Mouse (Mus musculus) kidney, embryonic 14.5 days (tissue): ENCODE measurements at regions not wholly inside any gene's neighbourhood (a gene's known extent, or its start where the extent isn't known, plus 50 kb on each side); places are given as distances from the start of the nearest gene placed in this dataset.
A peak's percentile ranks its signal among the peaks of the same experiment; 100 is the strongest.

Source experiments
- ATAC-seq: fragments of 200-750 bp; cut with Nextera tagmentation; 2 replicates; pipeline ENCODE4 v1.8.0; 2017; ENCODE audit warnings: moderate number of reproducible peaks, mild to moderate bottlenecking, moderate TSS enrichment, moderate library complexity; ENCODE audit not compliant: low FRiP score, low TSS enrichment
- H3K27ac ChIP-seq: fragments of 300-500 bp; sonication (generic); 2 replicates; pipeline ENCODE4 v1.5.1; 2014; ENCODE audit warnings: low read depth, mild to moderate bottlenecking, low read length, moderate library complexity, mixed read lengths
- H3K27me3 ChIP-seq: fragments of 300-500 bp; sonication (generic); 2 replicates; pipeline ENCODE4 v1.6.1; 2014; ENCODE audit warnings: mild to moderate bottlenecking, low read length; ENCODE audit not compliant: control insufficient read depth, insufficient read depth
- H3K36me3 ChIP-seq: fragments of 300-500 bp; sonication (generic); 2 replicates; pipeline ENCODE4 v1.6.1; 2014; ENCODE audit warnings: low read length, mixed read lengths; ENCODE audit not compliant: control insufficient read depth, insufficient read depth
- H3K4me1 ChIP-seq: fragments of 300-500 bp; sonication (generic); 2 replicates; pipeline ENCODE4 v1.6.1; 2014; ENCODE audit warnings: low read length, mixed read lengths; ENCODE audit not compliant: control insufficient read depth, insufficient read depth
- H3K4me2 ChIP-seq: fragments of 300-500 bp; sonication (generic); replicated peaks from 2 replicates; pipeline ENCODE4 v1.6.1; 2014; ENCODE audit warnings: low read depth, mild to moderate bottlenecking, low read length
- H3K4me3 ChIP-seq: fragments of 300-500 bp; sonication (generic); 2 replicates; pipeline ENCODE4 v1.5.1; 2014; ENCODE audit warnings: mild to moderate bottlenecking, low read length
- H3K9ac ChIP-seq: fragments of 300-500 bp; sonication (generic); 2 replicates; pipeline ENCODE4 v1.6.1; 2014; ENCODE audit warnings: low read depth, mild to moderate bottlenecking, low read length, moderate library complexity
- H3K9me3 ChIP-seq: fragments of 300-500 bp; sonication (generic); 2 replicates; pipeline ENCODE4 v1.6.1; 2016; ENCODE audit warnings: low read length; ENCODE audit not compliant: control insufficient read depth
- WGBS: fragments of 180-500 bp; shearing (Covaris S2); extraction: QIAGEN DNeasy Blood & Tissue Kit; methylation state at CpG from one replicate; pipeline ENCODE4 v1.1.7; 2014; 5-methylcytosine and 5-hydroxymethylcytosine counted together

GRCm38 (mm10) chr2:149666412-149666811 lies 162.6 kb upstream of the Syndig1 start:
- WGBS = 81% methylated on average over 3 of the region's 3 CpGs
- H3K9me3 ChIP-seq = no peaks in the 10 kb centered on the region
- no peaks in the 10 kb centered on the region for H3K36me3 ChIP-seq
- H3K4me3 ChIP-seq = no peak overlapping the region
- H3K27me3 ChIP-seq = no peaks in the 10 kb centered on the region
- H3K27ac ChIP-seq = no peak overlapping the region
- no peak overlapping the region for H3K9ac ChIP-seq
- ATAC-seq = no peak
- no peak overlapping the region for H3K4me2 ChIP-seq
- H3K4me1 ChIP-seq = no peaks in the 10 kb centered on the region

GRCm38 (mm10) chr2:149671870-149672269 lies 157.1 kb upstream of the Syndig1 start:
- H3K9me3 ChIP-seq = no peaks in the 10 kb centered on the region
- 77% methylated on average over 1 of the region's 1 CpGs for WGBS
- ATAC-seq = no peak

GRCm38 (mm10) chr2:149679822-149680459 lies 149.1 kb upstream of the Syndig1 start:
- Histone ChIP-seq H3K4me1 (no peaks in the 10 kb centered on the region), H3K9ac (no peak overlapping the region), H3K27ac (no peak overlapping the region), H3K9me3 (no peaks in the 10 kb centered on the region), H3K36me3 (no peaks in the 10 kb centered on the region), H3K4me2 (no peak overlapping the region), H3K4me3 (no peak overlapping the region), H3K27me3 (no peaks in the 10 kb centered on the region)
- 79% methylated on average over 2 of the region's 2 CpGs for WGBS
- no peak for ATAC-seq

More at GRCm38 (mm10) chr2:149671870-149672269, 157.1 kb upstream of the Syndig1 start:
- H3K27ac ChIP-seq = no peak overlapping the region
- H3K4me3 ChIP-seq = no peak overlapping the region
- H3K27me3 ChIP-seq = no peaks in the 10 kb centered on the region
- no peaks in the 10 kb centered on the region for H3K4me1 ChIP-seq
- H3K4me2 ChIP-seq = no peak overlapping the region
- no peak overlapping the region for H3K9ac ChIP-seq
- no peaks in the 10 kb centered on the region for H3K36me3 ChIP-seq

GRCm38 (mm10) chr2:149722342-149722741 lies 106.7 kb upstream of the Syndig1 start:
- H3K9ac ChIP-seq = no peak overlapping the region
- no peaks in the 10 kb centered on the region for H3K36me3 ChIP-seq
- H3K27me3 ChIP-seq = no peaks in the 10 kb centered on the region
- no peak overlapping the region for H3K4me2 ChIP-seq
- no peaks in the 10 kb centered on the region for H3K9me3 ChIP-seq
- no peak overlapping the region for H3K4me3 ChIP-seq
- ATAC-seq = no peak
- no peaks in the 10 kb centered on the region for H3K4me1 ChIP-seq
- 88% methylated on average over 3 of the region's 3 CpGs for WGBS
- H3K27ac ChIP-seq = no peak overlapping the region

DNA sequence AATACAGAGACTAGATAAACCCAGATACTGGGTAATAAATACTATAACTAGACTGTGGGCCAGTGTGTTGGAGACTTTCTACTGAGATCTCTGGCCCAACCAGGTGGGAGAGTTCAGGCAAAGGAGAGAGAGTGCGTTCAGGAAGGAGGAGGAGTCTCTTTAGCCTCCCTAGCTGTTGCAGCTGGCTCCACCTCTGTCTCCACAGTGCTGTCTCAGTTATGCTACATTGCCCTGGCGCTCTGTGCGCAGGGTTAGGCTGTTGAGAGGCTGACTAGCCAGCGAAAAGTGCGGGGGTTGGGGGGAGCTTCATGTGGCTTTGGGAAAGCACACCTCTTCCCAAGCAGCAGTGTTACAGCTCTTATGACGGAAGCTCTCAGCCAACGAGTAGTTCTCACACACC lies 104.7 kb upstream of the Syndig1 start:
- no peaks in the 10 kb centered on the region for H3K4me1 ChIP-seq
- H3K27me3 ChIP-seq = no peaks in the 10 kb centered on the region
- H3K27ac ChIP-seq = no peak overlapping the region
- WGBS = 23% methylated on average over 7 of the region's 7 CpGs
- ATAC-seq = peak; percentile 81; the same call in 1 of the 2 replicates
- H3K9ac ChIP-seq = no peak overlapping the region
- H3K4me3 ChIP-seq = no peak overlapping the region
- H3K9me3 ChIP-seq = no peaks in the 10 kb centered on the region
- H3K4me2 ChIP-seq = no peak overlapping the region
- H3K36me3 ChIP-seq = no peaks in the 10 kb centered on the region

GRCm38 (mm10) chr2:149725932-149726331 lies 103.1 kb upstream of the Syndig1 start:
- no peak overlapping the region for H3K9ac ChIP-seq

DNA sequence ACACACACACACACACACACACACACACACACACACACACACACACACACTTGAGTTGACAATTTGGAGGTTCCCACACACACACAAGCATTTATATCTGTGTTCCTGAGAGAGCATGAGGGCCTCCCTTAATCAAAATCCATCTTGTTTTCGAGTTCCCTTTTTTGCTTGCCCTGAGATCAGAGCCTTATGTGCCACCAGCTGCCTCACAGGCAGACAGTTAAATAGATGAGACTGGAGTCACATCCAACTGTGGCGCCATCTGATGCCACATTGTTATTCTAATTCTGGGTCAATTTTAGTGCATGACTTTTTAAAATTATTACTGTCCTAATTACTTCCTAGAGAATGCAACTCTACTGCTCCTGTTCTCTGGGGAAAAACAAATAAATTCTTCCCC lies 91.2 kb upstream of the Syndig1 start:
- Histone ChIP-seq H3K27ac (no peak overlapping the region), H3K9ac (no peak overlapping the region), H3K4me3 (no peak overlapping the region), H3K9me3 (no peaks in the 10 kb centered on the region), H3K27me3 (no peaks in the 10 kb centered on the region), H3K4me1 (no peaks in the 10 kb centered on the region), H3K36me3 (no peaks in the 10 kb centered on the region), H3K4me2 (no peak overlapping the region)
- WGBS = 55% methylated on average over 2 of the region's 2 CpGs
- ATAC-seq = no peak

More at GRCm38 (mm10) chr2:149725932-149726331, 103.1 kb upstream of the Syndig1 start:
- Histone ChIP-seq H3K4me2 (no peak overlapping the region), H3K27me3 (no peaks in the 10 kb centered on the region), H3K27ac (no peak overlapping the region), H3K4me3 (no peak overlapping the region), H3K4me1 (no peaks in the 10 kb centered on the region), H3K36me3 (no peaks in the 10 kb centered on the region), H3K9me3 (no peaks in the 10 kb centered on the region)
- 81% methylated on average over 3 of the region's 3 CpGs for WGBS
- no peak for ATAC-seq

DNA sequence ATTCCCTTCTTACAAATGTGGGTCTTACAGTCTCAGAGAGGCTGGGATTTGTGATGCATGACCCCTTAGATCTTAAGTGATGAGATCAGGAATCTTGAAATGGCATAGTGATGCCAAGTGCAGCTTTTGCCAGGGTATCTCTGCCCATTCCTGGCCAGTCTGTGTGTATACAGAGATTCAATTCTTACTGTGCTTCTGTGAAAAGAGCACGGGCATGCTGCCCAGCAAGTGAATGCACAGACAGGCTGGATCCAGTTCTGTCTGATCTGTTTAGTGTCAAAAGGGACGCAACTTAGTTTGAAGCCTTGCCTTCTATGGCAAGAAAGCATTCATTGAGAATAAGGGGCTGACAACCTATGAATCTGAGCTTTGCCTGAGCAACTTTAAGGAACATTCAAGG lies 89.1 kb upstream of the Syndig1 start:
- no peaks in the 10 kb centered on the region for H3K4me1 ChIP-seq
- no peak overlapping the region for H3K4me2 ChIP-seq
- WGBS = 93% methylated on average over 2 of the region's 2 CpGs
- no peak overlapping the region for H3K9ac ChIP-seq
- no peaks in the 10 kb centered on the region for H3K9me3 ChIP-seq
- no peak for ATAC-seq
- no peak overlapping the region for H3K27ac ChIP-seq
- no peak overlapping the region for H3K4me3 ChIP-seq
- no peaks in the 10 kb centered on the region for H3K27me3 ChIP-seq
- H3K36me3 ChIP-seq = no peaks in the 10 kb centered on the region

- no peak overlapping the region for H3K27ac ChIP-seq
- H3K4me1 ChIP-seq = no peaks in the 10 kb centered on the region
- H3K36me3 ChIP-seq = no peaks in the 10 kb centered on the region
- H3K4me3 ChIP-seq = no peak overlapping the region
- H3K9me3 ChIP-seq = no peaks in the 10 kb centered on the region
- H3K4me2 ChIP-seq = no peak overlapping the region
- H3K9ac ChIP-seq = no peak overlapping the region
- WGBS = 44% methylated on average over 2 of the region's 2 CpGs
- no peaks in the 10 kb centered on the region for H3K27me3 ChIP-seq
- no peak for ATAC-seq
These were observed 86.3 kb upstream of the Syndig1 start for GRCm38 (mm10) chr2:149742661-149743060.
